Mouse (Mus musculus) telencephalon, adult 2 months (tissue): ENCODE measurements around the gene Ctbp1.

ENCODE experiments used
- DNase-seq: peaks from one replicate; pipeline ENCODE4 v3.0.0-alpha.2; 2011; ENCODE audit warnings: low read depth, low spot score

Gene Ctbp1

DNA sequence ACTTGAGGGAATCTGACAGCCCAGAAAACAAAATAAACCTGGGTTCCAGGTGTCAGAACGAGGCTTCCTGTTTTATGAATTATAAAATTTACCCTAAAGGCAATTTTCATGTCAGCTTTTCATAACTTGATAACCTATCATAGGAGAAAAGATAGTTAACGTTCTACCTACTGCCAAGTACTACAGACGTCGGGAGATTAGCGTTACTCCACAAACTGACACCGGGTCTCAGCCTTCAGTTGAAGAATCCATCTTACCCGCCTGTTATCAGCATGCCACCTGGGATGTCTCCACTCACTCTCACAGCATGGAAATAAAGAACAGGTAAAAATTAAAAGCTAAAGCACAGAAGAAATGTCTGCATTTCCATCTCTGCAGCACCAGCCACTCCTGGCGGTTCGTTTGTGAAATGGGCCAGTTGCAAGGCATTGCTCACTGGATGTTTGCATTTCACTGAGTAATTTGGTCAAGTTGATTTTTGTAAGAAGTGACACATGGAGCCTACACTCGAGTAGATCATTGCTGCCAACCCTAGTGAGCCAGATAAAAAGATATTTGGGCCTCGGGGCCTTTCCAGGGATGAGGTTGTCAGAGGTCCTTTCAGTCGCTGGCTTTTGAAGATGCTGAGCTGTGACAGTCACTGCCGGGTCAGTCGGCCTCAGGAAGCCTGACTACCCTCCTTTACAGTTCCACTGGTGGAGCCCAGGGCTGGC is 66.1 kb downstream of the Ctbp1 start:
- DNase-seq: no peak

- DNase-seq: no peak
Measured at GRCm38 (mm10) chr5:33207136-33207535, 67.7 kb downstream of the Ctbp1 start.

- no peak for DNase-seq
Measured at GRCm38 (mm10) chr5:33206328-33206727, 68.5 kb downstream of the Ctbp1 start.

DNA sequence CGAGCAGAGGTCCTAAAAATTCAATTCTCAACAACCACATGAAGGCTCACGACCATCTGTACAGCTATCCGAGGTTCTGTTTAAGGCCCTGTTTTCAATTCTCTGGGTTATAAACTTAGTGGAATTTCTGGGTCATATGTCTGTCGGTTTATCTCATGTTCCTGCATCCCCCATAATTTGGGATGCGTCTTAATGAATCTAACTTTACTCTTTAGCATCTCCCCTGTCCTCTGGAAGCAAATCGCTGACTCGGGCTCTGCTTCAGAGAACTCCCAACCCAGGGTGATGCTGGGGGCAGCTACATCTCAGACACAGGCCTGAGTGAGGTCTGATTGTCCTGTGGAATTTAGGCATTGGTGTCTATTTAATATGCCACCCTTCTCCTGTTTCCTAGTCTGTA is 70.5 kb downstream of the Ctbp1 start:
- DNase-seq: no peak

GRCm38 (mm10) chr5:33203691-33204242 is 71.0 kb downstream of the Ctbp1 start:
- peak; percentile 45 for DNase-seq

DNA sequence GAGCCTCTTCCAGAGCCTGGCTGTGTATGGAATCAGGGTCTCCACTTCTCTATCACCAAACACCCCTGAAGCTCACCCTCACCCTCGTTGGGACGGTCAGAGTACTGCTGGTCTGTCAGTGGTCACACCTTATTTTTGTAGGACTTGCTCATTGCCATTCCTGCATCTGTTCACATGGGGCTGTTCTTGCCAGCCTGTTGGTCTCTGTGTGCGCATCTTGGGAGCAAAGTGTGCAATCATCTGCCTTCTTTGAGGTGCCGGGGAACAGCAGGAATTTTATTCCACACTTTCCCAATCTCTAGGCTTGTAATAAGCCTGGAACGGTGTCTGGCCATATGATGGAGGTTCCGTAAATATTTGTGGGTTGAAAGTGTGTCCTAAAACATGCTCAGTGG is 71.6 kb downstream of the Ctbp1 start:
- DNase-seq: no peak

GRCm38 (mm10) chr5:33202516-33203170 is 72.2 kb downstream of the Ctbp1 start:
- DNase-seq: no peak

DNA sequence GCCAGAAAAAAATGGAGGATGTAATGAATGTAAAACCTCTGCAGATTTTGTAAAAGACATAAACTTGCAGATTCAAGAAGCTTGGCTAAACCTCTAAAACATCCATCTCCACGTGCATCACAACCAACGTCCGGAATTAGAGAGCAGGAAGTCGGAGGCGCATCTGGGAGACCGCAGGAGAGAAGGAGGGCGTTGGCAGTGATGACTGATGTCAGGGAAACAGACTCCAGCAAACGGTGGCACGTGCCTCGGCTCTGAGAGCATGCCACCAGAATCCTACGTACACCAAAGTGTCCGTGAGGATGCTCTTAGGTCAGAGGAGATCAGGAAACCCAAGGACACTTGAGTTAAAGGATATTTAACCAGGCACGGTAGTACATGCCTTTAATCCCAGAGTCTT is 73.1 kb downstream of the Ctbp1 start:
- no peak for DNase-seq

GRCm38 (mm10) chr5:33200071-33200470 is 74.7 kb downstream of the Ctbp1 start:
- DNase-seq: no peak
